Mouse (Mus musculus) brain, embryonic 14.5 days (tissue): ENCODE measurements around the gene Hs6st3.

Experiments used
- CTCF ChIP-seq: fragments of 200-500 bp; IDR thresholded peaks from 2 replicates; pipeline ENCODE4 v1.5.1; 2012; ENCODE audit warnings: inconsistent platforms, mild to moderate bottlenecking, moderate library complexity, borderline replicate concordance; ENCODE audit not compliant: insufficient read depth, insufficient read length; ENCODE audit errors: extremely low read depth
- POLR2A ChIP-seq: fragments of 200-500 bp; IDR thresholded peaks from 2 replicates; pipeline ENCODE4 v1.6.1; 2012; ENCODE audit warnings: mild to moderate bottlenecking, inconsistent platforms, borderline replicate concordance; ENCODE audit not compliant: poor library complexity, insufficient read depth, insufficient read length, severe bottlenecking; ENCODE audit errors: extremely low read depth

- no peak for TF ChIP-seq POLR2A
- no peak for TF ChIP-seq CTCF
Measured at GRCm38 (mm10) chr14:119832012-119832325, 693.8 kb downstream of the Hs6st3 start.
